Mouse (Mus musculus) intestine, embryonic 15.5 days (tissue): ENCODE results near the gene Kcnd2. TPM values are rescaled to one million over a fixed set of nuclear protein-coding genes. Genes with fewer than 3 reads are reported as not detected.

Source experiments
- ATAC-seq: fragments of 200-750 bp; cut with Nextera tagmentation; 2 replicates; pipeline ENCODE4 v1.8.0; 2017; ENCODE audit warnings: moderate TSS enrichment, moderate library complexity
- H3K27ac ChIP-seq: fragments of 300-500 bp; sonication (generic); 2 replicates; pipeline ENCODE4 v1.5.1; 2015; ENCODE audit warnings: mild to moderate bottlenecking, inconsistent platforms
- H3K27me3 ChIP-seq: fragments of 300-500 bp; sonication (generic); replicated peaks from 2 replicates; pipeline ENCODE4 v1.6.1; 2015; ENCODE audit warnings: inconsistent platforms
- H3K36me3 ChIP-seq: fragments of 300-500 bp; sonication (generic); 2 replicates; pipeline ENCODE4 v1.6.1; 2015; ENCODE audit warnings: inconsistent platforms
- H3K4me1 ChIP-seq: fragments of 300-500 bp; sonication (generic); replicated peaks from 2 replicates; pipeline ENCODE4 v1.6.1; 2015; ENCODE audit warnings: inconsistent platforms
- H3K4me2 ChIP-seq: fragments of 300-500 bp; sonication (generic); replicated peaks from 2 replicates; pipeline ENCODE4 v1.6.1; 2015; ENCODE audit warnings: mild to moderate bottlenecking, inconsistent platforms
- H3K4me3 ChIP-seq: fragments of 300-500 bp; sonication (generic); replicated peaks from 2 replicates; pipeline ENCODE4 v1.5.1; 2015; ENCODE audit warnings: inconsistent platforms
- H3K9ac ChIP-seq: fragments of 300-500 bp; sonication (generic); 2 replicates; pipeline ENCODE4 v1.6.1; 2015; ENCODE audit warnings: inconsistent platforms
- H3K9me3 ChIP-seq: fragments of 300-500 bp; sonication (generic); 2 replicates; pipeline ENCODE4 v1.6.1; 2016; ENCODE audit warnings: inconsistent platforms
- WGBS: fragments of 180-500 bp; shearing (Covaris S2); methylation state at CpG from one replicate; pipeline ENCODE4 v1.1.7; 2015; 5-methylcytosine and 5-hydroxymethylcytosine counted together
- polyA plus RNA-seq: library from polyadenylated mRNA; unstranded; fragments of >200 nt; fragmentation: Nextera tagmentation; extraction: Ambion mirVana; gene quantifications from 2 replicates; pipeline ENCODE4 v1.2.1, GENCODE M21; 2015

Gene Kcnd2
- polyA plus RNA-seq, 1 experiment from 2014 or later = 0.93 TPM

DNA sequence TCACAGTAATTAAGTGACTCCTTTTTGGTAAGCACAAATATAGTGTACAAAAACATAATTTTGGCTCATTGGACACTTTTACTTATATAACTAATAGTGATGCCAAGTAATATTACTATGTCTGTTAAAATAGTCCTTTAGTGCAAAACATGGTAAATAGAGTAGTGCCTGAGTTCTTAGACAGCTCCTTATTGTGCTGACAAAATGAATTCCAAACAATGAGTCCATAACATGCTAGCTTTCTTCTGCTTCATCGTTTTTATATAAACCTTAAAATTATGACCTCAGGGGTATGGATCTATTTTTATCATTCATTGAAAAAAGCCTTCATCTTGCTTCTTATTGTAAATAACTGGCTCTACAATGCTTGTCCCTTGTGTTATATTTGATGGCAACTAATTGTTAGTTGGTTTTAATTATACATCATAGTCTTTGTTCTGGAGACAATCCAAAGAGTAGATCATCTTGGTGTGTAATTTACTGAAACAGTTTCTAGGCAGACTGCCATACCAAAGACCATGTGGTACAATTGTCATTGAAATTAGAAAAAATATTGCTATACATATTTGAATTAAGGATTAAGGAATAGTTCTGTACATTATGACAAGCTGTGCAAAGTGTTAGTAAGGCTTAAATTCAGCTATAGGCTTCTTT, 256.7 kb downstream of the Kcnd2 start:
- no peak overlapping the region for H3K9ac ChIP-seq
- no peaks in the 10 kb centered on the region for H3K36me3 ChIP-seq
- H3K4me3 ChIP-seq = no peak overlapping the region
- 61% methylated on average over 1 of the region's 1 CpGs for WGBS
- H3K27ac ChIP-seq = no peak overlapping the region
- ATAC-seq = no peak
- H3K4me2 ChIP-seq = no peak overlapping the region
- H3K27me3 ChIP-seq = no peaks in the 10 kb centered on the region
- no peaks in the 10 kb centered on the region for H3K9me3 ChIP-seq
- H3K4me1 ChIP-seq = no peaks in the 10 kb centered on the region

DNA sequence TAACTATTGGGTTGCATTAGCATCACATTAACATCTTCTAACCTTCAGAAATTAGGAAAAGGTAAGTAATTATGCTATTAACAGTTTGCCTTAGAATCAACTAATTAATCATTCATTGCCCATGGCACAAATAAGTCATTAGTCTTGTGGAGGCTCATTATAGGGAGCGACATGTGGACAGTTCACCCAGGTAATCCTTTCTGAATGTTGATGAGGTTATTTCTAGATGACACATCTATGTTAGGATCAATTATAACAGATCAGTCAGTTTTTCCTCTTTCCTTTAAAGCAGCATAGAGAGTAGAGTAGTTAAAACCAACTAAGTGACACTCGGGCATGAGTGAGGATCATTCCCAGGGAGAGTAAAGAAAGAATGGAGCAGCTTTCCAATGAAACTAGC, 267.4 kb downstream of the Kcnd2 start:
- H3K27me3 ChIP-seq = no peaks in the 10 kb centered on the region
- no peaks in the 10 kb centered on the region for H3K9me3 ChIP-seq
- no peak overlapping the region for H3K9ac ChIP-seq
- WGBS = 91% methylated on average over 2 of the region's 2 CpGs
- H3K4me1 ChIP-seq = no peaks in the 10 kb centered on the region
- no peak overlapping the region for H3K4me3 ChIP-seq
- no peaks in the 10 kb centered on the region for H3K36me3 ChIP-seq
- ATAC-seq = no peak
- H3K4me2 ChIP-seq = no peak overlapping the region
- H3K27ac ChIP-seq = no peak overlapping the region

DNA sequence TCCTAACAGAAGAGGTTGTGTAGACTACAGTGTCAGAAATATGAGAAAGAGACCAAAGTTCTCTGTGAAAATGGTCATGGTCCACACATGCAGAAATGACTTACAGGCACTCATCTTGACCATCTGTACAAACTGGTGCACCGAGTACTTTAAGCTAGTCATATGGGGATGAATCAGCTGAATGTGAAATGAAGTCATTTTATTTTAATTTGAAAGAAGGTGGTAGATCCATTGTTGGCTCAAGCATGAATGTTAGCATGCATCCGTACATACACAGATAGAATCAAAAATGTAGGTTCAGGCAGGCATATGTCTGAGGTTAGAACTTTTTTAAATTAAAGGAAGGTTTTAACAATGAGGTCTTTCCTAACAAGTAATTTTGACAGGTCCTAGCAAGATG, 273.2 kb downstream of the Kcnd2 start:
- WGBS = 86% methylated on average over 2 of the region's 2 CpGs
- H3K4me2 ChIP-seq = no peak overlapping the region
- ATAC-seq = no peak

DNA sequence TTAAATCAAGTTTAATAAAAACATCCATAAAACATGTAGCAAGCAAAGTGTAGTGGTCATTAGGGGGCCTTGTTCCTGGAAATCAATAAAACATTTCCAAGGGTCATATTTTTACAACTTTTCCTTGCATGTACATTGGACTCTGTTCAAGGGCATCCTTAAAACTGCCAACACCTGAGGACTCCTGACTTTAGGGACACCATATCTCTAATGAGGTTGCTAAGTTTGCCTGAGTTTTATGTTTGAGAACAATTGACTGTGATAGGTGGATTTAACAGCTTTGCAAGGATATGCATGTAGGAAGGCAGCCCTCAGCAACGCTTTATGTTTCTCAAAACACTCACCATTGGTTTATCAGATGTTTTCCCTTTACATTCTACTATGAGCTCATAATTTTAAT, 287.6 kb downstream of the Kcnd2 start:
- Histone ChIP-seq H3K4me3 (no peak overlapping the region), H3K9ac (no peak overlapping the region), H3K4me1 (no peaks in the 10 kb centered on the region), H3K4me2 (no peak overlapping the region), H3K27ac (no peak overlapping the region), H3K9me3 (no peaks in the 10 kb centered on the region), H3K27me3 (no peaks in the 10 kb centered on the region), H3K36me3 (no peaks in the 10 kb centered on the region)
- 81% methylated on average over 1 of the region's 1 CpGs for WGBS
- peak; percentile 36; the same call in 1 of the 2 replicates for ATAC-seq

More for the DNA sequence above, 273.2 kb downstream of the Kcnd2 start:
- Histone ChIP-seq H3K9ac (no peak overlapping the region), H3K4me1 (no peaks in the 10 kb centered on the region), H3K27ac (no peak overlapping the region), H3K4me3 (no peak overlapping the region), H3K9me3 (no peaks in the 10 kb centered on the region), H3K36me3 (no peaks in the 10 kb centered on the region), H3K27me3 (no peaks in the 10 kb centered on the region)

DNA sequence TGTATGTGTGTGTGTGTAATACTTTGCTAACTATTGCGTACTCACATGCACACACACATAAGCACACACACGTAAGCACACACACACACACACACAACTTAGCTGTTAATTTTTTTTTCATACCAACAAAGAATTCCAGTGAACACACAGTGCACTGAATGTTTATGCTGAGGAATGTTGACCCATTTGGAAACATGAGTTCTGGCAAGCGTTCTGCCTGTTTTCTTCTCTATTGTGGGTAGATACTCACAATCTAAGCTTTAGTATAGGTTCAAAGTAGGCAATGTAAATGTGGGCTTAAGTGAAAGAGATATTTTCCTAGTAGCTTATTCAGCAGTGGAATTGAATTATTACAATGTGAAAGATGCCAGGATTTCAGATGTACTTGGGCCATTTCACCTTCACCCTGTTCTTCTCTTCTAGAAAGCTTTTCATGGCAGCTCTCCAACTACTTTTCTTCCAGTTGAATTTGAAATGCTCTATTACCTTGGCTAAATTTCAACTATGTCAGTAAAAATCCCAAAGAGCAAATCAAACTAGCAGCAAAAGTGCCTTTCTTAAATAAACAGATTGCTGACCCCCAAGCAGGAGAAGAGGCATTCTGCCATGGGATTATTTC, 295.4 kb downstream of the Kcnd2 start:
- 0 out of 2 replicates have a peak, but pooled peaks have one; percentile 6 for ATAC-seq
- H3K27ac ChIP-seq = no peak overlapping the region
- H3K4me1 ChIP-seq = no peaks in the 10 kb centered on the region
- H3K9me3 ChIP-seq = no peaks in the 10 kb centered on the region
- no peak overlapping the region for H3K4me2 ChIP-seq
- WGBS = 72% methylated on average over 3 of the region's 3 CpGs
- no peak overlapping the region for H3K9ac ChIP-seq
- H3K27me3 ChIP-seq = no peaks in the 10 kb centered on the region
- H3K4me3 ChIP-seq = no peak overlapping the region
- no peaks in the 10 kb centered on the region for H3K36me3 ChIP-seq

DNA sequence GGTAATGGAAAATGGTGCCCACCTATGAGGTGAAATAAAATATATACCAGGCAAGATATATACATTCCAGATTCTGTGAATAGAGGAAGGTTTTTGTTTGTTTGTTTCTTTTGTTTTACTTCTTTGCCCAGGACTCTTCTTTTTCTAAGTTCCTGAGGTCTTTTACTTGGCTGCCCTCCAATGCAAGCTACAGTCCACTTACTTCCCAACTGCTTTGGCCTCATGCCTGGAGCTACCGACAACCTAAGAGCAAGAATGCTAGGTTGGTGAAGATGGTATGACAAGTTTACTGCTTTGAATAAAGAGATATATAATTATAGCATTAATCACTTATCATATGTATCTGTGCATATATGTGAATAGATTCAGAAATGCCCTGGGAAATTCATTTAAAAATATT, 305.0 kb downstream of the Kcnd2 start:
- 46% methylated on average over 1 of the region's 1 CpGs for WGBS
- H3K4me3 ChIP-seq = no peak overlapping the region
- H3K4me1 ChIP-seq = no peaks in the 10 kb centered on the region
- no peaks in the 10 kb centered on the region for H3K9me3 ChIP-seq
- no peak for ATAC-seq
- H3K27me3 ChIP-seq = no peaks in the 10 kb centered on the region
- no peak overlapping the region for H3K9ac ChIP-seq
- no peaks in the 10 kb centered on the region for H3K36me3 ChIP-seq
- H3K27ac ChIP-seq = no peak overlapping the region
- H3K4me2 ChIP-seq = no peak overlapping the region

DNA sequence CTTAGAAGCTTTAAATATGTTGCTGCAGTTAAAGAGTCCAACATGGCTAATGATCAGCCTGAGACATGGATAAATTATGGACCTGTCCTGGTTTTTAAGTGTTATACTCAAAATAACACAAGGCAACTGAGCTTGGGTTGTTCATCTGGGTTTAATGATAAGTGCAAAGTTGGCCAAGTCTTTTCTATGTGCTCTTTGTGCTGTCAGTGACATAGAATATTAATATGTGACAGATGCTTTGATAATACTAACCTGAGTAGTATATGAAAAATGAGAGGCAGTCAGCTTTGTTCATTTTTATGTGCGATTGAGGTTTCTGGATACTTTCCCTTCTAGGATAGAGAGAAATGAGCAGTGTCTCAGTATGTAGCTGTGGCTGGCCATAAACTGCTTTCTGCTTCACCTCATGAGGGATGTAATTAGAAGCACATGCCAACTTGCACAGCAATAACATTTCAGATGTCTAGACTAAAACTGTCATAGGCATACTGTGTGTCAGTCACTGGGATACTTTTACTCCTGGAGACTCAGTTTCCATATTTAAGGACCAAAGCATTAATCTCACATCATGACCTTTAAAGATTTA, 312.3 kb downstream of the Kcnd2 start:
- Histone ChIP-seq H3K9ac (no peak overlapping the region), H3K36me3 (no peaks in the 10 kb centered on the region), H3K4me3 (no peak overlapping the region), H3K27ac (no peak overlapping the region), H3K4me2 (no peak overlapping the region), H3K4me1 (no peaks in the 10 kb centered on the region), H3K9me3 (no peaks in the 10 kb centered on the region), H3K27me3 (no peaks in the 10 kb centered on the region)
- WGBS = 68% methylated on average over 1 of the region's 1 CpGs
- ATAC-seq = no peak

DNA sequence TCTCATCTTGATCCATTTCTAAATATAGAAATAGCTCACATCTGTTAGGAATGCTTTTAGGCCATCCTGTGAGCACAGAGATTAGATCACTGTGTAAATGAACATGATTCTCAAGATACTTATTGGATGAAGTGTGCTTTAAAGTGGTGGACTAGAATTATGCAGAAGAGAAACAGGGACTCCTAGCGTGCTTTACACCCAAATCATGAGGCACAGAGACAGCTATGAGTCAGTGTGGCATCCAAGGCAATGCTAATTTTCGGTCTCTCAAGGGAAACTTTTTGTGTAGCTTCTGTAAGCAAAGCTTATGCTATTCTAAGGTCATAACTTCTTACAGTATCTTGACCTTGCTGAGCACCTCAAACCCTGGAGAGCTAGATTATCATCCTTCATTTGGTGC, 318.7 kb downstream of the Kcnd2 start:
- no peak overlapping the region for H3K4me2 ChIP-seq
- H3K27me3 ChIP-seq = no peaks in the 10 kb centered on the region
- no peak overlapping the region for H3K9ac ChIP-seq
- H3K4me1 ChIP-seq = no peaks in the 10 kb centered on the region
- H3K36me3 ChIP-seq = no peaks in the 10 kb centered on the region
- ATAC-seq = no peak
- no peaks in the 10 kb centered on the region for H3K9me3 ChIP-seq
- no peak overlapping the region for H3K27ac ChIP-seq
- 69% methylated on average over 2 of the region's 2 CpGs for WGBS
- H3K4me3 ChIP-seq = no peak overlapping the region

DNA sequence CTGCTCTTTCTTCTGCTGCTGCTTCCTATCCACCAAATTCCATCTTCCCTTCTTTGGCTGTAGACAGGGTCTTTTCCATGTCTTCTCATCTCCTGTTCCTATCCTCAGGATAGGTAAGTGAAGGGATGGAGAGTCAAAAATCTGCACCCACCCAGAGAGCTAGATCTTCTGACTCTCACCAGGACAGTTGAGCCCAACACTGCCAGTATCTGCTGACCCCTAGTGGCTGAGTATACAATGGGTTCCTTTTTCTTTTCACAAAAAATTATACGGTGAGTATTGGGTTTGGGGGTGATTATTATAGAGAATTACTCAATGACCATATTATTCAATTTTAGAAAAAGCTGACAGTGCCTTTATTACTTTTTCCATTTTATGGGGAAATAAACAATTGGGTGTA, 319.5 kb downstream of the Kcnd2 start:
- no peaks in the 10 kb centered on the region for H3K4me1 ChIP-seq
- H3K27ac ChIP-seq = no peak overlapping the region
- no peak overlapping the region for H3K9ac ChIP-seq
- H3K36me3 ChIP-seq = no peaks in the 10 kb centered on the region
- WGBS = 37% methylated on average over 1 of the region's 1 CpGs
- no peak for ATAC-seq
- no peaks in the 10 kb centered on the region for H3K27me3 ChIP-seq
- H3K4me3 ChIP-seq = no peak overlapping the region
- no peak overlapping the region for H3K4me2 ChIP-seq
- no peaks in the 10 kb centered on the region for H3K9me3 ChIP-seq

DNA sequence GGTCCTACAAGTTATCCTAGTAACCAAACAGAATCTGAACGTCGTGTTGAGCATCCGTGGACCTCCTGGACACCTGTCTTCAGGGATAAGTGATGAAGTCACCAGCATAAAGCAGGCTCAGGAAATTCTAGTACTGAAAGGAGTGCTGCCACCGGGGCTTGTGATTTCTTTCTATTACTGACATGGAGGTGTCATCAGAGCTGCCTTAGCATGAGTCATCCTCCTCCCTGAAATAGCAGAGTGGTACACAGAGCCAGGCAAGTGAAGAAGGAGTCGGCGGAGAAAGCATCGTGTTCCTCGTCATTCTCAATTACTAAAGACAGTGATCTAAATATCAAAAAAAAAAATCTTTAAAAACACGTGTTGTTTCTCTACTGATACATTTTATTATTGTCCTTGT, 336.2 kb downstream of the Kcnd2 start:
- no peak overlapping the region for H3K9ac ChIP-seq
- H3K4me2 ChIP-seq = no peak overlapping the region
- H3K4me3 ChIP-seq = no peak overlapping the region
- H3K9me3 ChIP-seq = no peaks in the 10 kb centered on the region
- H3K27me3 ChIP-seq = no peaks in the 10 kb centered on the region
- no peaks in the 10 kb centered on the region for H3K36me3 ChIP-seq
- ATAC-seq = no peak
- H3K27ac ChIP-seq = no peak overlapping the region
- WGBS = 72% methylated on average over 9 of the region's 9 CpGs
- no peaks in the 10 kb centered on the region for H3K4me1 ChIP-seq

DNA sequence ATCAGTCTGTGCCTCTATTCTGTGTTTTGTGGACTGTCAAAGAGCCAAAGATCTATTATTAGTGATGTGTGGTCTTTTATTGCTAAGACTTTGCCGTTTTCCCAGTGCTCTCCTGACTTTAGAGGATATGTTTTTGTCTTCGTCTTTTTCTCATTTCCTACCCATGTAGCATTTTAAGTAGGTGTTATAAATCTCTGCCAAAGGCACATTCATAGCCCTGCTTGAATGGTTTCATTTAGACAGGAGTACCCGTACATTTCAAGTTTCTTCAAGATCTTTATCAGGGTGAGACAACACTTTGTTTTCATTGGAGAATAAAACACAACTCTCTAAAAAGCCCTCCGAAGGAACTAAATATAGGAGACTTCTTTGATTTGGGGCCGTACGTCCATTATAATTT, 355.7 kb downstream of the Kcnd2 start:
- Histone ChIP-seq H3K4me1 (no peaks in the 10 kb centered on the region), H3K9ac (no peak overlapping the region), H3K27ac (no peak overlapping the region), H3K36me3 (no peaks in the 10 kb centered on the region), H3K27me3 (no peaks in the 10 kb centered on the region), H3K4me3 (no peak overlapping the region), H3K4me2 (no peak overlapping the region), H3K9me3 (no peaks in the 10 kb centered on the region)
- 57% methylated on average over 6 of the region's 6 CpGs for WGBS
- no peak for ATAC-seq

DNA sequence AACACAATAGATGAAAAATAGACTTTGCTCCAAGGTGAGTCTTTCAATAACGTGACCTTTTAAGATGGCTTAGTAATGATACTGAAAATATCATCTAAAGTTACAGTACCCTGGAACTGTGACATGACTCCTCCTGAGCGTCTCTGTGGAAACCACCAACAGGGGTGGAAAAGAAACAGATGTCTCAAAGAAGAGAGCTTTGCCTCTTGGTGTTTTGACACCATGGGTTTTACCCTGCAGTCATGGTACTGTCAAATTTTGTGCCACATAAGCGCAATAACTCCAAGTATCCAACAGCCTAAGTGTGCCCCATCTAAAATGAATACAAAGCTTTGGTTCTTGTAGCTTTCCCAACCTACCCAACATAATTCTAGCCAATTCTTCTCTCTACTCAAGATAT, 374.9 kb downstream of the Kcnd2 start:
- no peaks in the 10 kb centered on the region for H3K9me3 ChIP-seq
- H3K4me3 ChIP-seq = no peak overlapping the region
- H3K27ac ChIP-seq = no peak overlapping the region
- no peak for ATAC-seq
- WGBS = 85% methylated on average over 3 of the region's 3 CpGs
- no peaks in the 10 kb centered on the region for H3K36me3 ChIP-seq
- no peaks in the 10 kb centered on the region for H3K4me1 ChIP-seq
- no peak overlapping the region for H3K4me2 ChIP-seq
- no peaks in the 10 kb centered on the region for H3K27me3 ChIP-seq
- H3K9ac ChIP-seq = no peak overlapping the region

DNA sequence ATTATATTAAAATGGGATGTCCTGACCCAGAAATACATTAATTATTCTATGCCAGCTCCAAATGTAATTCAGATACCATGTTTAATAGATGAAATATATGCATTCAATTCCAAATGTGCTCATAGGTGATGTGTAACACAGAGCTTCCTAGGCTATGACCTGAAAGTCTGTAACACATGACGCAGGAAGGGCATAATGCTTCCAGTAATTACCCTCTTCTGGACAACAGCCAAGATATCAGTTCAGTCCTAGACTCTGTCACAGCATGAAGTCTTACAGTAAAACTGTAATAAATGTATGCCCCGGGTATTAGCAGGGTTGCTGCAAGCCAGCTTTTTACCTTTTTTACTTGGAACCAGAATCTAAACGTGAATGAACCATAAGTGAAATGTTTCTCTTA, 382.1 kb downstream of the Kcnd2 start:
- H3K9me3 ChIP-seq = no peaks in the 10 kb centered on the region
- H3K27ac ChIP-seq = no peak overlapping the region
- H3K27me3 ChIP-seq = no peaks in the 10 kb centered on the region
- WGBS = 66% methylated on average over 3 of the region's 3 CpGs
- no peak overlapping the region for H3K4me3 ChIP-seq
- no peaks in the 10 kb centered on the region for H3K36me3 ChIP-seq
- H3K9ac ChIP-seq = no peak overlapping the region
- H3K4me1 ChIP-seq = no peaks in the 10 kb centered on the region
- no peak for ATAC-seq
- H3K4me2 ChIP-seq = no peak overlapping the region
